Mouse (Mus musculus) limb, embryonic 14.5 days (tissue): Measurements from ENCODE around the gene Ccdc155. TPM values are rescaled to one million over a fixed set of nuclear protein-coding genes. Genes with fewer than 3 reads are reported as not detected.

ENCODE experiments used
- ATAC-seq: fragments of 200-750 bp; cut with Nextera tagmentation; 2 replicates; pipeline ENCODE4 v1.8.0; 2017; ENCODE audit warnings: low read depth, moderate number of reproducible peaks, moderate TSS enrichment; ENCODE audit not compliant: low FRiP score
- DNase-seq: peaks from one replicate; pipeline ENCODE4 v3.0.0-alpha.2; 2015; ENCODE audit warnings: low spot score
- H3K27ac ChIP-seq: fragments of 300-500 bp; sonication (generic); replicated peaks from 2 replicates; pipeline ENCODE4 v1.5.1; 2014; ENCODE audit warnings: low read depth, mild to moderate bottlenecking, low read length, moderate library complexity, mixed read lengths
- H3K27me3 ChIP-seq: fragments of 300-500 bp; sonication (generic); 2 replicates; pipeline ENCODE4 v1.6.1; 2014; ENCODE audit warnings: low read length, mixed read lengths; ENCODE audit not compliant: control insufficient read depth, insufficient read depth
- H3K36me3 ChIP-seq: fragments of 300-500 bp; sonication (generic); 2 replicates; pipeline ENCODE4 v1.6.1; 2014; ENCODE audit warnings: mild to moderate bottlenecking, low read length, moderate library complexity, mixed read lengths; ENCODE audit not compliant: control insufficient read depth, insufficient read depth
- H3K4me1 ChIP-seq: fragments of 300-500 bp; sonication (generic); 2 replicates; pipeline ENCODE4 v1.6.1; 2014; ENCODE audit warnings: antibody characterized with exemption, low read length, mixed read lengths; ENCODE audit not compliant: control insufficient read depth, insufficient read depth
- H3K4me2 ChIP-seq: fragments of 300-500 bp; sonication (generic); replicated peaks from 2 replicates; pipeline ENCODE4 v1.6.1; 2014; ENCODE audit warnings: low read depth, mild to moderate bottlenecking, low read length, moderate library complexity; ENCODE audit not compliant: severe bottlenecking
- H3K4me3 ChIP-seq: fragments of 300-500 bp; sonication (generic); replicated peaks from 2 replicates; pipeline ENCODE4 v1.5.1; 2014; ENCODE audit warnings: low read length
- H3K9ac ChIP-seq: fragments of 300-500 bp; sonication (generic); 2 replicates; pipeline ENCODE4 v1.6.1; 2014; ENCODE audit warnings: mild to moderate bottlenecking, low read depth, low read length, moderate library complexity; ENCODE audit not compliant: severe bottlenecking
- H3K9me3 ChIP-seq: fragments of 300-500 bp; sonication (generic); 2 replicates; pipeline ENCODE4 v1.6.1; 2016; ENCODE audit warnings: low read length; ENCODE audit not compliant: control insufficient read depth
- POLR2A ChIP-seq: fragments of 200-500 bp; IDR thresholded peaks from 2 replicates; pipeline ENCODE4 v1.8.0; 2012; ENCODE audit warnings: inconsistent platforms, mild to moderate bottlenecking, moderate library complexity, borderline replicate concordance; ENCODE audit not compliant: insufficient read depth, insufficient read length; ENCODE audit errors: extremely low read depth
- WGBS: fragments of 180-500 bp; shearing (Covaris S2); extraction: QIAGEN DNeasy Blood & Tissue Kit; methylation state at CpG from one replicate; pipeline ENCODE4 v1.1.7; 2014; 5-methylcytosine and 5-hydroxymethylcytosine counted together
- polyA plus RNA-seq, 2 experiments: library from polyadenylated mRNA; depleted of rRNA in 1 of 2; stranded (reverse) in 1 of 2; unstranded in 1 of 2; fragments of >200 nt; fragmentation: Nextera tagmentation in 1 of 2; extraction: Ambion mirVana in 1 of 2; gene quantifications; 2 replicates each; pipeline versions ENCODE4 v1.2.1 to v1.2.3; 2012 to 2014

Gene Ccdc155
- polyA plus RNA-seq, 2 experiments: 1.2 to 1.4 TPM

- no peak for ATAC-seq
- no peak overlapping the region for H3K27ac ChIP-seq
- no peak for TF ChIP-seq POLR2A
- no peak overlapping the region for H3K4me2 ChIP-seq
- H3K36me3 ChIP-seq: no peaks in the 10 kb centered on the region
- peaks cover 19% of the 10 kb centered on the region for H3K9me3 ChIP-seq
- 0 out of 2 replicates have a peak, but pooled peaks cover 4% of the 10 kb centered on the region for H3K4me1 ChIP-seq
- no peak overlapping the region for H3K4me3 ChIP-seq
- H3K9ac ChIP-seq: no peak overlapping the region
- DNase-seq: no peak
- peaks cover 63% of the 10 kb centered on the region for H3K27me3 ChIP-seq
- WGBS: 8% methylated on average over 24 of the region's 24 CpGs
Observed at GRCm38 (mm10) chr7:45168656-45169055, 36.0 kb downstream of the Ccdc155 start.

GRCm38 (mm10) chr7:45167761-45168445 is 36.8 kb downstream of the Ccdc155 start:
- Histone ChIP-seq H3K36me3 (no peaks in the 10 kb centered on the region), H3K9ac (no peak overlapping the region), H3K4me3 (no peak overlapping the region), H3K4me2 (no peak overlapping the region), H3K27me3 (peaks cover 70% of the 10 kb centered on the region), H3K4me1 (0 out of 2 replicates have a peak, but pooled peaks cover 4% of the 10 kb centered on the region), H3K27ac (no peak overlapping the region), H3K9me3 (peaks cover 19% of the 10 kb centered on the region)
- ATAC-seq (no peak), DNase-seq (no peak)
- WGBS: 3% methylated on average over 19 of the region's 19 CpGs
- no peak for TF ChIP-seq POLR2A

GRCm38 (mm10) chr7:45166950-45167401 is 37.7 kb downstream of the Ccdc155 start:
- H3K9me3 ChIP-seq: peaks cover 19% of the 10 kb centered on the region
- no peak for DNase-seq
- 0 out of 2 replicates have a peak, but pooled peaks cover 4% of the 10 kb centered on the region for H3K4me1 ChIP-seq
- no peak for ATAC-seq
- no peak overlapping the region for H3K4me3 ChIP-seq
- no peak for TF ChIP-seq POLR2A
- 22% methylated on average over 10 of the region's 10 CpGs for WGBS
- H3K4me2 ChIP-seq: no peak overlapping the region
- no peak overlapping the region for H3K9ac ChIP-seq
- no peak overlapping the region for H3K27ac ChIP-seq
- peaks cover 76% of the 10 kb centered on the region for H3K27me3 ChIP-seq
- no peaks in the 10 kb centered on the region for H3K36me3 ChIP-seq

DNA sequence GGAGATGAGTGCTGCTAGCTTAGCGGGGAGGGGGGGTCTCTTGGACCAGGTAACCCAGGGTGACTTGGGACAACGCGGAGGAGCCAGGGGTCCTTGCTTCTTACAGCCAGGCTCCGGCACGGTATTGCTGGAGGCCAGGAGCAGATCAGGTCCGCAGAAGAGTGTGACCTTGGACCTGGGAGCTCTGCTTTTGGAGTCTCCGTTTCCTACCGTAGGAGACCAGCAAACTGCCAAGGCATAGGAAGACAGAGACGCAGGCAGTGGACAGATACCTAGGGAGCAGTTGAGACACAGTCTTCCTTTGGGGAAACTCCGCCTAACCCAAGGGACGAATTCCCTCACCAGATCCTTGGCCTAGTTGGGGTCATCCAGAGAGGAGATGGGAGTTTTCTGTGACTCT is 39.0 kb downstream of the Ccdc155 start:
- Histone ChIP-seq H3K4me3 (no peak overlapping the region), H3K4me2 (no peak overlapping the region), H3K4me1 (0 out of 2 replicates have a peak, but pooled peaks cover 4% of the 10 kb centered on the region), H3K27ac (no peak overlapping the region), H3K9ac (no peak overlapping the region), H3K9me3 (peaks cover 19% of the 10 kb centered on the region), H3K36me3 (no peaks in the 10 kb centered on the region), H3K27me3 (peaks cover 76% of the 10 kb centered on the region)
- no peak for ATAC-seq
- TF ChIP-seq POLR2A: no peak
- 48% methylated on average over 11 of the region's 11 CpGs for WGBS
- DNase-seq: no peak

- Histone ChIP-seq H3K27me3 (peaks cover 74% of the 10 kb centered on the region), H3K27ac (no peak overlapping the region), H3K9ac (no peak overlapping the region), H3K4me2 (no peak overlapping the region), H3K4me1 (0 out of 2 replicates have a peak, but pooled peaks cover 4% of the 10 kb centered on the region), H3K9me3 (peaks cover 11% of the 10 kb centered on the region), H3K36me3 (peaks cover 8% of the 10 kb centered on the region), H3K4me3 (no peak overlapping the region)
- WGBS: 75% methylated on average over 5 of the region's 5 CpGs
- no peak for TF ChIP-seq POLR2A
- no peak for ATAC-seq
- no peak for DNase-seq
Observed at GRCm38 (mm10) chr7:45164833-45165232, 39.9 kb downstream of the Ccdc155 start.
